Mouse (Mus musculus) liver, postnatal 0 days (tissue): ENCODE measurements at regions not wholly inside any gene's neighbourhood (a gene's known extent, or its start where the extent isn't known, plus 50 kb on each side); places are given as distances from the start of the nearest gene placed in this dataset.

Experiments used
- ATAC-seq: fragments of 200-750 bp; cut with Nextera tagmentation; 2 replicates; pipeline ENCODE4 v1.8.0; 2017; ENCODE audit warnings: mild to moderate bottlenecking, moderate library complexity
- DNase-seq: peaks from one replicate; pipeline ENCODE4 v3.0.0-alpha.2; 2016
- H3K27ac ChIP-seq: fragments of 300-500 bp; sonication (generic); 2 replicates; pipeline ENCODE4 v1.5.1; 2014; ENCODE audit warnings: antibody characterized with exemption, moderate library complexity, mild to moderate bottlenecking, low read depth
- H3K27me3 ChIP-seq: fragments of 300-500 bp; sonication (generic); 2 replicates; pipeline ENCODE4 v1.6.1; 2014; ENCODE audit warnings: low read length, control low read depth, mixed read lengths; ENCODE audit not compliant: insufficient read depth
- H3K36me3 ChIP-seq: fragments of 300-500 bp; sonication (generic); replicated peaks from 2 replicates; pipeline ENCODE4 v1.6.1; 2014; ENCODE audit warnings: mild to moderate bottlenecking, control low read depth, low read length, moderate library complexity, mixed read lengths; ENCODE audit not compliant: insufficient read depth
- H3K4me1 ChIP-seq: fragments of 300-500 bp; sonication (generic); 2 replicates; pipeline ENCODE4 v1.6.1; 2014; ENCODE audit warnings: antibody characterized with exemption, mild to moderate bottlenecking, control low read depth; ENCODE audit not compliant: insufficient read depth
- H3K4me2 ChIP-seq: fragments of 300-500 bp; sonication (generic); 2 replicates; pipeline ENCODE4 v1.6.1; 2014; ENCODE audit warnings: low read depth, mild to moderate bottlenecking, low read length, moderate library complexity, mixed read lengths
- H3K4me3 ChIP-seq: fragments of 300-500 bp; sonication (generic); 2 replicates; pipeline ENCODE4 v1.5.1; 2014; ENCODE audit warnings: low read depth, low read length
- H3K9ac ChIP-seq: fragments of 300-500 bp; sonication (generic); replicated peaks from 2 replicates; pipeline ENCODE4 v1.6.1; 2014; ENCODE audit warnings: mild to moderate bottlenecking, moderate library complexity
- H3K9me3 ChIP-seq: fragments of 300-500 bp; sonication (generic); 2 replicates; pipeline ENCODE4 v1.6.1; 2016; ENCODE audit warnings: mild to moderate bottlenecking, control low read depth, low read length, mixed read lengths
- CTCF ChIP-seq: sonication (generic); IDR thresholded peaks from 2 replicates; pipeline ENCODE4 v1.5.1; 2016; ENCODE audit warnings: antibody characterized with exemption, low read depth
- EP300 ChIP-seq: IDR thresholded peaks from 2 replicates; pipeline ENCODE4 v1.6.1; 2016; ENCODE audit warnings: antibody characterized with exemption, low read depth, mild to moderate bottlenecking
- WGBS: fragments of 180-500 bp; shearing (Covaris S2); extraction: QIAGEN DNeasy Blood & Tissue Kit; methylation state at CpG from one replicate; pipeline ENCODE4 v1.1.7; 2014; ENCODE audit not compliant: insufficient replicate concordance; 5-methylcytosine and 5-hydroxymethylcytosine counted together

DNA sequence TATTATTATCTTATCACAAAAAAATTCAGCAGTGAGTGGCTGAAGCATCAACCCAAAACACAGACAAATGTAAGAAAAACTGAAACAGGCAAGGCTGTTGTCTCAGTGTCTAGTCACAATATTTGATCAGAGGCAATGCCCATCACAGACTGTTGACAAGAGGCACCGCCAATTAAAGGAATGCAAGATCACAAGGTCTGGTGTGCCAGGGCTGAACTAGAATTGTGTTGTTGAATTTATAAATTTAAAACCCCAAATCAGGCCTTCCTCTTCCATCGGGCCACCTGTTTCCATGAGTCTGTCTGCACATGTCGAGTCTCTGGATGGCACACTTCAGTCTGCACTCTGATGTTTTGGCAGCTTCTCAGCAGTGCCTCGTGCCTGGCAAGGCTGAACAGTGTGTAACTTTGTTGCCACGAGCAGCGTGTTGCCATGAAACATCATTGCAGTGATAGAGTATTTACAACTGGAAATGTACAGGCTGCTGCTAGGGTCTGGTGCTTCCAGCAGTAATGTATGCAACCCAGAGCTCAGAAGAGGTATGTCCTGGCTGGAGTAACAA lies 91.9 kb downstream of the Gm10604 start:
- ATAC-seq = no peak
- H3K9ac ChIP-seq = no peak overlapping the region

DNA sequence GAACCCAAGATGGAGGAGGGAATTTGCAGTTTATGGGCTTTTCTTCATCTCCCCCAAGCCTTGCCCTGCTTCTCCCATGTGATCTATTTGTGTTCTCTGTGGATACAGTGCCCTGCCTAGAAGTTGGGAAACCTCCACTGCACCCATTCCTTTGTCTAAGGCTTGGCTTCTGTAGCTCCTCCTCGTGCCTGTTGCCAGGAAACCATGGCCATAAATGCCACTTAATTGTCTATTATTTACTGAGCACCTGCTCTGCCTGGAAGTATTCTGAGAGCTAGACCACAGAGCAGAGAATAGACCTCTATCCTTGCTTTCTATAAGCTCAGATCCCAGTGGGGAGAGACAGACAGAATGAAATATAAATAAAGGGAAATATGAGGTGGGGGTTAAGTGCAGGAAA lies 93.7 kb downstream of the Gm10604 start:
- no peaks in the 10 kb centered on the region for H3K27me3 ChIP-seq
- H3K4me1 ChIP-seq = no peaks in the 10 kb centered on the region
- H3K36me3 ChIP-seq = no peaks in the 10 kb centered on the region
- TF ChIP-seq CTCF (no peak), EP300 (no peak)
- H3K4me3 ChIP-seq = no peak overlapping the region
- H3K27ac ChIP-seq = no peak overlapping the region
- H3K9ac ChIP-seq = no peak overlapping the region
- ATAC-seq = no peak
- 18% methylated on average over 1 of the region's 1 CpGs for WGBS
- no peak overlapping the region for H3K4me2 ChIP-seq
- no peaks in the 10 kb centered on the region for H3K9me3 ChIP-seq
- DNase-seq = no peak

More for the DNA sequence above, 91.9 kb downstream of the Gm10604 start:
- Histone ChIP-seq H3K4me3 (no peak overlapping the region), H3K27me3 (no peaks in the 10 kb centered on the region), H3K9me3 (no peaks in the 10 kb centered on the region), H3K4me1 (no peaks in the 10 kb centered on the region), H3K36me3 (no peaks in the 10 kb centered on the region), H3K4me2 (no peak overlapping the region), H3K27ac (no peak overlapping the region)
- DNase-seq = no peak
- TF ChIP-seq EP300 (no peak), CTCF (no peak)
- WGBS = 71% methylated on average over 6 of the region's 6 CpGs

DNA sequence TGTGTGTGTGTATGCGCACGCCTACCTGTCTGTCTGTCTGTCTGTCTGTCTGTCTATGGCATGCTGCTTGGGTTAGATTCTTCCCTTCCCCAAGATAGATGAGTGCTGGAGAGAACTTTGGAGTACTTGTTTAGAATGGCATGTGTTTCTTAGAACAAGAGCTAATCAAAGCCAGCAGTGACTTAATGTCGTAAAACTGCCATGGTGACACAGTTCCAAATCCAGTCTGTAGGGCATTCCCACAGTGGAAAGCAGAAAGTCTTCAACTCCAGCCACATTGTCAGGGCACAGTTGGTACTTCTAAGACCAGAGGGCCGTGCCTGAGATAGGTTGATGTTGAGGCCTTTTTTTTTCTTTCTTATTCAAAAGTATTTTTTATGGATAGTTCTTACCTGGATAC lies 95.6 kb downstream of the Gm10604 start:
- Histone ChIP-seq H3K4me3 (no peak overlapping the region), H3K27me3 (no peaks in the 10 kb centered on the region), H3K4me2 (no peak overlapping the region), H3K36me3 (no peaks in the 10 kb centered on the region), H3K27ac (no peak overlapping the region), H3K4me1 (no peaks in the 10 kb centered on the region), H3K9ac (no peak overlapping the region), H3K9me3 (no peaks in the 10 kb centered on the region)
- DNase-seq (no peak), ATAC-seq (no peak)
- TF ChIP-seq CTCF (no peak), EP300 (no peak)
- 77% methylated on average over 4 of the region's 4 CpGs for WGBS

DNA sequence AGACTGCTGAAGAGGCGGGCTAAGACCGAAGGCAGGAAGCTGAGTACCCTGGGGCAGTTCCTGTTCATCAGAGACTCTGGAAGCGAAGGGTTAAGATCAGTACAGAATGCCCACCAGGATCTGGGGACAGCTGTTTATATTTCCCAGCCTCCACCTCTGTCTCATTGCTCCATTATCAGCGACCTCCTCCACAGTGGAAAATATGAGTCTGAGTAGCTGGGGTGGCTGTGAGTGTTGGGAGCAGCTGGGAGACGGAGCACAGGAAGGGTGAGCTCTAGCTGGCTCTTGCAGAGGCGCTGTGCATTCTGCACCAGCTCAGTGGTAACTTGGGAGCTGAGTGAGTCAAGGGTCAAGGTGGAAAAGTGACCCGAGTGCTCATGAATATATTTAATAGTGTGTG lies 96.2 kb downstream of the Gm10604 start:
- H3K4me1 ChIP-seq = no peaks in the 10 kb centered on the region
- H3K27ac ChIP-seq = no peak overlapping the region
- no peaks in the 10 kb centered on the region for H3K9me3 ChIP-seq
- no peak overlapping the region for H3K4me3 ChIP-seq
- TF ChIP-seq EP300 (no peak), CTCF (no peak)
- DNase-seq = no peak
- WGBS = 39% methylated on average over 7 of the region's 7 CpGs
- no peak overlapping the region for H3K4me2 ChIP-seq
- H3K36me3 ChIP-seq = no peaks in the 10 kb centered on the region
- H3K9ac ChIP-seq = no peak overlapping the region
- no peaks in the 10 kb centered on the region for H3K27me3 ChIP-seq
- ATAC-seq = no peak

DNA sequence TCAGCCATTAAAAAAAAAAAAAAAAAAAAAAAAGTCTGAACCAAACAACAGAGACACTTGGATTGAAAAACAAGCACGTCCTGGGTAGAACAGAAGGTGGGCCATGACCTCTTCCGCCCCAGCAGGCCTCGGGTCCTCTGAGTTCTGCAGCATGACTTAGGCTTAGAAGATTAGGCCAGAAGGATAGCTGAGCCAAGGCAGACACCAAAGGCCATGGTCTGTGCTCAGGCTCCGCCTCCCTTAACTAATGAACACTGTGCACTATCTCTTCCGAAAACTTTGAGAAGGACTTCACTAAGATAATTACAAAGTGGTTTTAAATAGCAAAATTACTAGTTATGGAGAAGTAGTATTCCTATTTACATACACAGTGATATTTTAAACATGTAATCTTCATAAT lies 97.8 kb downstream of the Gm10604 start:
- DNase-seq (no peak), ATAC-seq (no peak)
- Histone ChIP-seq H3K4me2 (no peak overlapping the region), H3K4me1 (peaks cover 5% of the 10 kb centered on the region), H3K27me3 (no peaks in the 10 kb centered on the region), H3K9me3 (no peaks in the 10 kb centered on the region), H3K9ac (no peak overlapping the region), H3K27ac (no peak overlapping the region), H3K4me3 (no peak overlapping the region), H3K36me3 (no peaks in the 10 kb centered on the region)
- WGBS = 51% methylated on average over 5 of the region's 5 CpGs
- TF ChIP-seq CTCF (no peak), EP300 (no peak)

DNA sequence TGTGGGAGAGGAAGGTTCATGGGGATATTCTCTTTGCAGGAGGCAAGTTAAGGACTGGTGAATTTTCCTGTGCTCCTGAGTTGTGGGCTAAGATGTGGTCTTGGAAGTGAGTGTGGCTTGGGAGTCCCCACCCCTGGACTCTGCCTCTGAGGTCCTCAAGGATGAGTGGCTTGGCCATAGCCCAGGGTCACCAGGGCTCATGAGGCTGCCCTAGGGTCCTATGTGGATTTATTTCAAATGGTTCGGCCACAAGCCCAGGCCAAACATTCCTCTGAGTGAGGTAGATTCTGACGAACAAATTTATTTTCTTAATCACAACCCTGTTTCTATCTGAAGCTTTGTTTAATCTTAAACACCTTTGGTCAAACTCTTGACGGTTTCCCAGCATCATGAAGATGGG lies 98.4 kb downstream of the Gm10604 start:
- Histone ChIP-seq H3K9me3 (no peaks in the 10 kb centered on the region), H3K9ac (no peak overlapping the region), H3K4me1 (peaks cover 7% of the 10 kb centered on the region), H3K4me3 (no peak overlapping the region), H3K36me3 (no peaks in the 10 kb centered on the region), H3K27ac (no peak overlapping the region), H3K4me2 (no peak overlapping the region), H3K27me3 (no peaks in the 10 kb centered on the region)
- ATAC-seq = no peak
- WGBS = 75% methylated on average over 3 of the region's 3 CpGs
- TF ChIP-seq CTCF = no peak
- TF ChIP-seq EP300 = no peak
- no peak for DNase-seq

DNA sequence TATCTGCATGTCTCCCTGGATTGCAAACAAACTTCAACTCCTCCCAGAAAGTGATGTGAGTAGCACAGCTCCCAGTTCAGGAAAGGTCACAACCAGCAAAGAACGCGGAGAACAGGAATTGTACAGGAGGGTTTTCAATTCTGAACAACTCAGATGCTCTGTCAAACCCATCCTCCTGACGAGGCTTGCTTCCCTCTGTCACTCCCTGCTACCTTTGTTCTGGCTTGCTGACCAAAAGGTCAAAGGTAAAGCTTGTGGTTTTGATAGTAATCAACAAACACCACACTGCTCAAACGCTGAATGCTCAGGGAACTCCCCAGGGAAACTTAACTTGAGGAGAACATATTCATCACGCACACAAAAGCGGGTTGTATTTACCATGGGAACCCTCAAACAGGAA lies 102.4 kb downstream of the Gm10604 start:
- H3K27me3 ChIP-seq = no peaks in the 10 kb centered on the region
- 57% methylated on average over 6 of the region's 6 CpGs for WGBS

More for the DNA sequence above, 102.4 kb downstream of the Gm10604 start:
- no peak overlapping the region for H3K4me2 ChIP-seq
- no peak for DNase-seq
- TF ChIP-seq CTCF (no peak), EP300 (no peak)
- no peak overlapping the region for H3K27ac ChIP-seq
- peaks cover 13% of the 10 kb centered on the region for H3K4me1 ChIP-seq
- no peaks in the 10 kb centered on the region for H3K36me3 ChIP-seq
- no peaks in the 10 kb centered on the region for H3K9me3 ChIP-seq
- no peak for ATAC-seq
- H3K4me3 ChIP-seq = no peak overlapping the region
- no peak overlapping the region for H3K9ac ChIP-seq
